Mouse (Mus musculus) ES-Bruce4 (cell line): ENCODE results near the gene Pgap3.

Experiments
- CTCF ChIP-seq: IDR thresholded peaks from one replicate; pipeline ENCODE4 v1.8.1; 2011; ENCODE audit warnings: low read depth, low read length
- POLR2A ChIP-seq: IDR thresholded peaks from one replicate; pipeline ENCODE4 v1.8.1; 2011; ENCODE audit warnings: low read length; ENCODE audit not compliant: insufficient read depth

DNA sequence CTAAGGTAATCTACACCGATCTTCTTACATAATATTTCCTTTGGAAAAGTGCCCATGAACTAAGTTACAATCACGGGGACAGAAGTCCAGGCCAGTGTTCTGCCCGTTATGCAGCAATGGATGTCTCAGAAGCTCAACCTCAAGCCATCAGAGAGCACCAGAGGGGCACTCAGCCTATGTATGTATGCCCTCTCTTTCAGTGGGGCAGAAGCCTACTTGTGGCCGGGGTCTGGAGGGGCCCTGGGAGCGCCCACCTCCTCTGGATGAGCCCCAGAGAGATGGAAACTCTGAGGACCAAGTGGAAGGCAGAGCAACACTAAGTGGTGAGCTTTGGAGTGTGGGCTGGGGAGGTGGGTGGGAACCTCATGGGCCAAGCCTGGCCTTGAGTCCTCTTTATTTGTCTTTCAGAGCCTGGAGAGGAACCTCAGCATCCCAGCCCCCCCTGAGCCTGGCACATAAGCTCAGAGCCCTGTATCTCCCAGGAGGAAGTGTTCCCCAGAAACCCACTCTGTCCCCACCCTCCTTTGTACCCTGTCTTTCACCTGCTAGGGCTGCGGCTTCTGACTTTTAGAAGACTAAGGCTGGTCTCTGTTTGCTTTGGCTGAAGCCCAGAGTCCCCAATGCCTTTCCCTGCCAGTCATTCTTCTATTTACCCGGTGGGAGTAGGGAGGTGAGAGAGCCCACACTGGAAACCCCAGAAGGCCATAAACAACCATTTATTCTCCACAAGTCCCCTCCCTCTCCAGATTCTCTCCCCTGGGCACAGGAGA is 43.5 kb downstream of the Pgap3 start:
- TF ChIP-seq POLR2A (no peak), CTCF (no peak)
